Mouse (Mus musculus) midbrain, embryonic 11.5 days (tissue): Measurements from ENCODE around the gene Agbl4. TPM values are rescaled to one million over a fixed set of nuclear protein-coding genes. Genes with fewer than 3 reads are reported as not detected.
A peak's percentile ranks its signal among the peaks of the same experiment; 100 is the strongest.

Source experiments
- ATAC-seq: fragments of 200-750 bp; cut with Nextera tagmentation; 2 replicates; pipeline ENCODE4 v1.8.0; 2017; ENCODE audit warnings: moderate TSS enrichment, moderate library complexity; ENCODE audit not compliant: low FRiP score
- DNase-seq: peaks from one replicate; pipeline ENCODE4 v3.0.0; 2015; ENCODE audit warnings: low spot score; ENCODE audit errors: missing footprints
- H3K27ac ChIP-seq: fragments of 300-500 bp; sonication (generic); 2 replicates; pipeline ENCODE4 v1.5.1; 2014; ENCODE audit warnings: low read depth, low read length
- H3K27me3 ChIP-seq: fragments of 300-500 bp; sonication (generic); 2 replicates; pipeline ENCODE4 v1.6.1; 2014; ENCODE audit warnings: mild to moderate bottlenecking, low read length, moderate library complexity, mixed read lengths; ENCODE audit not compliant: control insufficient read depth, insufficient read depth
- H3K36me3 ChIP-seq: fragments of 300-500 bp; sonication (generic); 2 replicates; pipeline ENCODE4 v1.6.1; 2014; ENCODE audit warnings: mild to moderate bottlenecking, low read length, moderate library complexity, mixed read lengths; ENCODE audit not compliant: control insufficient read depth, insufficient read depth
- H3K4me1 ChIP-seq: fragments of 300-500 bp; sonication (generic); 2 replicates; pipeline ENCODE4 v1.6.1; 2014; ENCODE audit warnings: low read length; ENCODE audit not compliant: control insufficient read depth, insufficient read depth
- H3K4me2 ChIP-seq: fragments of 300-500 bp; sonication (generic); 2 replicates; pipeline ENCODE4 v1.6.1; 2014; ENCODE audit warnings: mild to moderate bottlenecking, moderate library complexity
- H3K4me3 ChIP-seq: fragments of 300-500 bp; sonication (generic); 2 replicates; pipeline ENCODE4 v1.5.1; 2014; ENCODE audit warnings: low read depth, low read length
- H3K9ac ChIP-seq: fragments of 300-500 bp; sonication (generic); 2 replicates; pipeline ENCODE4 v1.6.1; 2014; ENCODE audit warnings: low read length
- H3K9me3 ChIP-seq: fragments of 300-500 bp; sonication (generic); 2 replicates; pipeline ENCODE4 v1.6.1; 2016; ENCODE audit warnings: low read length; ENCODE audit not compliant: control insufficient read depth
- WGBS: fragments of 180-500 bp; shearing (Covaris S2); extraction: QIAGEN DNeasy Blood & Tissue Kit; methylation state at CpG from one replicate; pipeline ENCODE4 v1.1.7; 2014; 5-methylcytosine and 5-hydroxymethylcytosine counted together
- polyA plus RNA-seq: library from polyadenylated mRNA; unstranded; fragments of >200 nt; fragmentation: Nextera tagmentation; extraction: Ambion mirVana; gene quantifications from 2 replicates; pipeline ENCODE4 v1.2.1, GENCODE M21; 2014

The Agbl4 gene
- polyA plus RNA-seq, 1 experiment from 2014 or later, result 0.87 TPM

GRCm38 (mm10) chr4:111632615-111633014 lies 1235.2 kb downstream of the Agbl4 start:
- no peak overlapping the region for H3K4me3 ChIP-seq
- ATAC-seq, result no peak
- H3K4me2 ChIP-seq, result no peak overlapping the region
- H3K9ac ChIP-seq, result no peak overlapping the region
- no peaks in the 10 kb centered on the region for H3K9me3 ChIP-seq
- WGBS, result 94% methylated on average over 1 of the region's 1 CpGs
- no peaks in the 10 kb centered on the region for H3K27me3 ChIP-seq
- no peaks in the 10 kb centered on the region for H3K4me1 ChIP-seq
- no peaks in the 10 kb centered on the region for H3K36me3 ChIP-seq
- no peak overlapping the region for H3K27ac ChIP-seq
- no peak for DNase-seq

GRCm38 (mm10) chr4:111635538-111636124 lies 1238.2 kb downstream of the Agbl4 start:
- Histone ChIP-seq H3K4me1 (no peaks in the 10 kb centered on the region), H3K27me3 (no peaks in the 10 kb centered on the region), H3K27ac (no peak overlapping the region), H3K9ac (no peak overlapping the region), H3K4me3 (no peak overlapping the region), H3K4me2 (no peak overlapping the region), H3K36me3 (no peaks in the 10 kb centered on the region), H3K9me3 (no peaks in the 10 kb centered on the region)
- ATAC-seq, result no peak
- DNase-seq, result no peak
- 83% methylated on average over 3 of the region's 3 CpGs for WGBS

- Histone ChIP-seq H3K4me1 (no peaks in the 10 kb centered on the region), H3K27me3 (no peaks in the 10 kb centered on the region), H3K4me3 (no peak overlapping the region), H3K9ac (no peak overlapping the region), H3K36me3 (no peaks in the 10 kb centered on the region), H3K27ac (no peak overlapping the region), H3K4me2 (no peak overlapping the region), H3K9me3 (no peaks in the 10 kb centered on the region)
- 85% methylated on average over 5 of the region's 5 CpGs for WGBS
- ATAC-seq (no peak), DNase-seq (no peak)
Observed at GRCm38 (mm10) chr4:111638948-111639708, 1241.7 kb downstream of the Agbl4 start.

GRCm38 (mm10) chr4:111645117-111645830 lies 1247.8 kb downstream of the Agbl4 start:
- H3K27me3 ChIP-seq, result no peaks in the 10 kb centered on the region
- DNase-seq (no peak), ATAC-seq (peak; percentile 19; the same call in 1 of the 2 replicates)
- no peaks in the 10 kb centered on the region for H3K4me1 ChIP-seq
- H3K36me3 ChIP-seq, result no peaks in the 10 kb centered on the region
- no peak overlapping the region for H3K27ac ChIP-seq
- H3K4me3 ChIP-seq, result no peak overlapping the region
- no peaks in the 10 kb centered on the region for H3K9me3 ChIP-seq
- WGBS, result 76% methylated on average over 6 of the region's 6 CpGs
- H3K4me2 ChIP-seq, result no peak overlapping the region
- no peak overlapping the region for H3K9ac ChIP-seq

- no peak for DNase-seq
- no peaks in the 10 kb centered on the region for H3K4me1 ChIP-seq
Observed at GRCm38 (mm10) chr4:111645831-111646166, 1248.3 kb downstream of the Agbl4 start.

GRCm38 (mm10) chr4:111653451-111653850 lies 1256.0 kb downstream of the Agbl4 start:
- Histone ChIP-seq H3K9me3 (no peaks in the 10 kb centered on the region), H3K4me1 (no peaks in the 10 kb centered on the region), H3K9ac (no peak overlapping the region), H3K27ac (no peak overlapping the region), H3K4me2 (no peak overlapping the region), H3K4me3 (no peak overlapping the region), H3K36me3 (no peaks in the 10 kb centered on the region), H3K27me3 (no peaks in the 10 kb centered on the region)
- WGBS, result 89% methylated on average over 1 of the region's 1 CpGs
- DNase-seq, result no peak
- ATAC-seq, result no peak

More at GRCm38 (mm10) chr4:111645831-111646166, 1248.3 kb downstream of the Agbl4 start:
- peak; percentile 48; the same call in 1 of the 2 replicates for ATAC-seq
- 83% methylated on average over 1 of the region's 1 CpGs for WGBS
- Histone ChIP-seq H3K36me3 (no peaks in the 10 kb centered on the region), H3K9me3 (no peaks in the 10 kb centered on the region), H3K27ac (no peak overlapping the region), H3K9ac (no peak overlapping the region), H3K4me2 (no peak overlapping the region), H3K4me3 (no peak overlapping the region), H3K27me3 (no peaks in the 10 kb centered on the region)

- H3K36me3 ChIP-seq, result no peaks in the 10 kb centered on the region
- WGBS, result 6% methylated on average over 1 of the region's 1 CpGs
- no peak overlapping the region for H3K27ac ChIP-seq
- H3K9me3 ChIP-seq, result no peaks in the 10 kb centered on the region
- no peak overlapping the region for H3K4me3 ChIP-seq
- H3K4me1 ChIP-seq, result peaks cover 6% of the 10 kb centered on the region; the same call in 1 of the 2 replicates
- ATAC-seq (peak; percentile 74; the same call in 1 of the 2 replicates), DNase-seq (peak; percentile 86)
- H3K9ac ChIP-seq, result no peak overlapping the region
- no peak overlapping the region for H3K4me2 ChIP-seq
- H3K27me3 ChIP-seq, result no peaks in the 10 kb centered on the region
Observed at GRCm38 (mm10) chr4:111663730-111664129, 1266.3 kb downstream of the Agbl4 start.

GRCm38 (mm10) chr4:111664146-111664545 lies 1266.7 kb downstream of the Agbl4 start:
- Histone ChIP-seq H3K36me3 (no peaks in the 10 kb centered on the region), H3K4me1 (peaks cover 6% of the 10 kb centered on the region; the same call in 1 of the 2 replicates), H3K4me3 (no peak overlapping the region), H3K27ac (no peak overlapping the region), H3K27me3 (no peaks in the 10 kb centered on the region), H3K9me3 (no peaks in the 10 kb centered on the region), H3K9ac (no peak overlapping the region), H3K4me2 (no peak overlapping the region)
- 62% methylated on average over 3 of the region's 3 CpGs for WGBS
- DNase-seq, result no peak
- no peak for ATAC-seq

GRCm38 (mm10) chr4:111666713-111667112 lies 1269.3 kb downstream of the Agbl4 start:
- ATAC-seq, result no peak
- Histone ChIP-seq H3K9me3 (no peaks in the 10 kb centered on the region), H3K4me1 (peaks cover 6% of the 10 kb centered on the region), H3K36me3 (no peaks in the 10 kb centered on the region), H3K27me3 (no peaks in the 10 kb centered on the region), H3K4me3 (no peak overlapping the region), H3K9ac (no peak overlapping the region), H3K27ac (no peak overlapping the region), H3K4me2 (no peak overlapping the region)
- 78% methylated on average over 1 of the region's 1 CpGs for WGBS
- DNase-seq, result no peak
